Comparison of ENCODE assay signal across 30 mouse cellular contexts in the genomic region with DNA sequence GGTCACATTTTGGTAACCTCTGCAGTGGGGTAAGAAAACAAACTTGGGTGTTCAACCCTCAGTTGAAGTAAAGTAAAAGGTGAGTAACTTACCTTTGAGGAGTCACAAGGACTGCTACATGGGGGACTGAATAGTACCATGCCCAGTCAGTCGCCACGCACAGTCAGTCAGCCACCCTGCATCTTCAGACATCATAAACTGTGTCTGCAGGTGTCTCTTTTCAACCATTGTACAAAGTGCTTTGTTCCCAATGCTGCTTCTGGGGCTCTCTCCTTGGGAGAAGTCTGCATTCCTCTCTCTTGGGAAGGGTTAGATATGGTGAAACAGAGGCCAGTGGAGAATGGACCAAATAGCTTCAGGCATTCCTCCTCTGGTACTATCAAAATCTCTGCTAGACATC.
"Had no signal": no experiment of that assay in that cellular context is flagged by ENCODE, and none has a peak within 500 bp of the region (broad histone marks: within the 10 kb centered on the region; RNA-seq: fewer than 3 reads in every experiment).

No protein-coding gene starts in this region.

- H3K36me3 ChIP-seq: heart, embryonic 15.5 days; hindbrain, embryonic 12.5 days; hindbrain, embryonic 15.5 days; intestine, embryonic 15.5 days; kidney, embryonic 15.5 days had no signal

- H3K27me3 ChIP-seq: heart, embryonic 12.5 days; heart, embryonic 13.5 days; heart, embryonic 15.5 days; hindbrain, embryonic 12.5 days; hindbrain, embryonic 13.5 days; hindbrain, embryonic 15.5 days; intestine, embryonic 15.5 days; kidney, embryonic 15.5 days had no signal

- H3K9me3 ChIP-seq: heart, embryonic 15.5 days; hindbrain, embryonic 13.5 days; hindbrain, embryonic 15.5 days; intestine, embryonic 15.5 days; kidney, embryonic 15.5 days had no signal

- DNase-seq: heart, postnatal 10 days; heart, postnatal 14 days; heart, postnatal 36 days; heart, postnatal 4 days; kidney, adult 11 months; kidney, adult 18-20 months; kidney, adult 2 months; kidney, adult 8-10 months; kidney, adult 9 months; kidney, postnatal 10 days; kidney, postnatal 14 days; kidney, postnatal 25 days; kidney, postnatal 36 days; kidney, postnatal 4 days; layer of hippocampus, adult 9-11 months; layer of hippocampus, postnatal 36 days had no signal

- H3K4me1 ChIP-seq: heart, embryonic 12.5 days; heart, embryonic 13.5 days; heart, embryonic 15.5 days; hindbrain, embryonic 10.5 days; hindbrain, embryonic 12.5 days; hindbrain, embryonic 13.5 days; hindbrain, embryonic 15.5 days; intestine, embryonic 15.5 days; kidney, embryonic 15.5 days had no signal

- H3K4me3 ChIP-seq: heart, embryonic 12.5 days; heart, embryonic 13.5 days; heart, embryonic 15.5 days; hindbrain, embryonic 10.5 days; hindbrain, embryonic 12.5 days; hindbrain, embryonic 13.5 days; hindbrain, embryonic 15.5 days; intestine, embryonic 15.5 days; kidney, embryonic 15.5 days; layer of hippocampus, adult 2 months; left cerebral cortex, adult 2 months had no signal

- H3K27ac ChIP-seq: heart, embryonic 13.5 days; heart, embryonic 15.5 days; hindbrain, embryonic 10.5 days; hindbrain, embryonic 12.5 days; hindbrain, embryonic 13.5 days; hindbrain, embryonic 14.5 days; hindbrain, embryonic 15.5 days; hindbrain, postnatal 0 days; intestine, embryonic 15.5 days; kidney, embryonic 15.5 days; kidney, postnatal 0 days; layer of hippocampus, adult 2 months; left cerebral cortex, adult 2 months had no signal
